Mouse (Mus musculus): ENCODE results near the gene F8.

F8 gene

DNA sequence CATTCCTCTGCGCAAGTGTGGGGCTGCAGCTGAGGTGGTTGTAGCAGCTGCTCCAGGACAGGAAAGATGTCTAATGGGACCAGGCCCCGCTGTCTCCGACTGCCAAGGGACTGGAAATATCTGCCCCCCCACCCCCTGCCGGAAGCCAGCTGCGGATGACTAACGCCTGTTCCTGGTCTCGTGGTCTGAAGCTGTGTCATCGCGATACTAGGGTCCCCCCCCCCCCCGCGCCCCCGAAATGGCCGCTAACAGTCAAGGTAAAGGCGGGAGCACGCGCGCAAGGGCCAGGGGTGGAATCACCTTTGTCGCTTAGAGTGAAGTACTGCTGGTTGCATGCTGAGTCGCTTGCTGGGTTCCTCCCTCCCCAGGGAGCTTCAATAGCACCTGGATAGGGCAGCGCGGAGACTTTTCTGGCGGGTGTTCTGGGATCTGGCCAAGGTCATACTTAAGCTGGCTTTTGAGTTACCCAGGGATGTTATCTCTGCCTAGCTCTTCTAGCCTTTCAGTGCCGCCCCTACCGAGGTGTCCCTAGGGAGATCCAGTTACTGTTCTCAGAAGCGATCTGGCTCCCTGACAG, at the start of gene F8, which contains the start of gene Fundc2:
Gene F8, minus strand, starts transcription at position 421 of the 577 bp plus-strand sequence.
Gene Fundc2, plus strand, starts transcription at position 205 of the 577 bp plus-strand sequence.
- Histone ChIP-seq H3K9me3 (ENCODE audit: low read length) (no peaks in the 10 kb centered on the region), H3K27me3 (ENCODE audit: insufficient read depth, low read length) (no peaks in the 10 kb centered on the region), H3K4me3 (replicated peaks; ENCODE audit: low read length) (peak within 1 kb of the TSS; percentile 80), H3K4me1 (replicated peaks; ENCODE audit: low read depth, low read length) (no peaks in the 10 kb centered on the region), H3K36me3 (ENCODE audit: insufficient read depth, low read length) (0 out of 2 replicates have a peak, but pooled peaks cover 5% of the 10 kb centered on the region)
- TF ChIP-seq NANOG (IDR thresholded peaks at IDR 0.05; ENCODE audit: borderline replicate concordance, low read length) (no peak), CTCF (conservative IDR thresholded peaks at IDR 0.05; ENCODE audit: low read length) (no peak), POU5F1 (IDR thresholded peaks at IDR 0.05; ENCODE audit: borderline replicate concordance, low read length) (no peak)

DNA sequence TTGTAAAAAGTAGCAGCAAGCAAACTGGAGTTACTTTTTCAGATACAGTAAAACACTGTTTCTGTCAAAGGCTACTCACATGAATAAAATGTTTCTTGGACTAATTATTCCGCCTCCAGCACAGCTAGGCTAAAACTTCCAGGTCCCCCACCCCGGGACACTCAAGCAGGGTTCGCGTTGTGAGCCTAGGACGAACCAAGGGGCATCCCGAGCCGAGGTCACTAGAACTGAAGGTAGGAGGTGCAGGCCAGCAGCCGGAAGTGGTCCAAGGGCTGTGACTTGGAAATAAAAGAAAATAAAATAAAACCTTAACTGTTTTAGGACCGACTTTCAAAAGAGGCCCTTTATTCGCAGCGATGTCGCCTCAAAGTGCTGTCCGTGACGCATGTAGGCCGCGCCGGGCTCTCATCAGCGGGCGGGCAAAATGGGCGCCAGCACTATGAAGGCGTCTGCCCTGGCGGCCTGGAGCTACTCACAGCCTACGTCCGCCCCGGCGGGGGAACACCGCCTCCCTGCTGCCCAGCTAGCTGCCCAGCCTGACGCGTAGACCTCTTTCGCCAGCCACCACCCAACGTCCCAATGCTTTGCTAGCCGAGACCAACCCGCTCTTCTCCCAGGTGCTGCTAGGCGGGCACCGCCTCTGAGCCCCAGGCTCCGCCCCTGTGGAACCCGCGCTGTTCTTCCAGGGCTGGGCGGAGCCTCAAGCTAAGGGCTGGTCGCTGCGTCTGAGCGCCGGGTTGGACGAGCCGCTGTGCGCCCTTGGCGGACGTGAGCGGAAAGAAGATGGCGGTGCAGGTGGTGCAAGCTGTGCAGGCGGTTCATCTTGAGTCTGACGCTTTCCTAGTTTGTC, 33.7 kb upstream of the F8 start, which contains the start of the genes Cmc4, Mtcp1 and Brcc3:
Gene Cmc4, minus strand, starts transcription at position 649 of the 850 bp plus-strand sequence.
Gene Mtcp1, minus strand, starts transcription at position 653 of the 850 bp plus-strand sequence.
Gene Brcc3, plus strand, starts transcription at position 693 of the 850 bp plus-strand sequence.
- no peaks in the 10 kb centered on the region for H3K9me3 ChIP-seq (ENCODE audit: low read length)
- H3K36me3 ChIP-seq (ENCODE audit: insufficient read depth, low read length) = peaks cover 3% of the 10 kb centered on the region; the same call in 1 of the 2 replicates
- TF ChIP-seq NANOG (IDR thresholded peaks at IDR 0.05; ENCODE audit: borderline replicate concordance, low read length) (no peak), POU5F1 (IDR thresholded peaks at IDR 0.05; ENCODE audit: borderline replicate concordance, low read length) (no peak)
- H3K4me3 ChIP-seq (replicated peaks; ENCODE audit: low read length) = peak within 1 kb of the TSS; percentile 82
- 0 out of 2 replicates have a peak, but pooled peaks cover 3% of the 10 kb centered on the region for H3K4me1 ChIP-seq (replicated peaks; ENCODE audit: low read depth, low read length)
- no peaks in the 10 kb centered on the region for H3K27me3 ChIP-seq (ENCODE audit: insufficient read depth, low read length)

DNA sequence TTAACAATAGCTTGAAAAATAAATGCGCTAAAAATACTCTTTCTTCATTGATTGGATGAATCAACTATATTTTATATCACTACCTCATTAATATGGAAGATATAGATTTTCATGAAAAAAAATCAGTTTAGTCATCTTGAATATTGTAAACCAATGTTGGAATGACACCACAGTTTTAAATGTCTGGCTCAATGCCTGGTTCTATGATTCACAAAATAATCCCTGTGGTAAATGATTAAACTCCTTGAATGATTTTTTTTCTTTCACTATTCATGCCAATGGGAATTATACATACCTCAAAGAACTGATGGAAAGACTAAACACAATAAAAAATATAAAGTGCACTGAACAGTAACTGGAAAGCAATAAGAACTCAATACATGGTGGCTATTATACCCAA, 27.3 kb upstream of the F8 start:
- H3K4me3 ChIP-seq (replicated peaks; ENCODE audit: low read length) = no peak overlapping the region
- H3K9me3 ChIP-seq (ENCODE audit: low read length) = no peaks in the 10 kb centered on the region
- TF ChIP-seq CTCF (conservative IDR thresholded peaks at IDR 0.05; ENCODE audit: low read length) (no peak), NANOG (IDR thresholded peaks at IDR 0.05; ENCODE audit: borderline replicate concordance, low read length) (no peak), POU5F1 (IDR thresholded peaks at IDR 0.05; ENCODE audit: borderline replicate concordance, low read length) (no peak)
- H3K27me3 ChIP-seq (ENCODE audit: insufficient read depth, low read length) = no peaks in the 10 kb centered on the region
- no peaks in the 10 kb centered on the region for H3K4me1 ChIP-seq (replicated peaks; ENCODE audit: low read depth, low read length)
- H3K36me3 ChIP-seq (ENCODE audit: insufficient read depth, low read length) = no peaks in the 10 kb centered on the region

DNA sequence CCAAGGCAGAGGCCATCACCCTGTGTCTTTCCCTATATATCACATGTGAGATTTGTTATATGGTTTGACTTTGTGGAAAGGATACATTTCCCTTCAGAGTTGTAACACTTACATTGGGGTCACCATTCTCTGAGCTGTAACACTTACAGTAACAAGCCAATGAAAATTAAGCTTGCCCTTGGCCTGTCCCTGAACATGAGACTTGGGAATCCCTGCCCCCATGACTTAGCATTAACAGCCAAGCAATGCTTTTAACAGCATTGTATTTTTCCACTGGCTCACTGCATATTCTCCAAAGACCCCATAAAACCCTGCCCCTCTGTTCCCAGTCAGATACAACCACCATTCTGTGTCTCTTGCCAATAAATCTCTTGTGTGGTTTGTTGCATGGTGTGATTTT, 20.9 kb upstream of the F8 start:
- Histone ChIP-seq H3K4me3 (replicated peaks; ENCODE audit: low read length) (no peak overlapping the region), H3K27me3 (ENCODE audit: insufficient read depth, low read length) (no peaks in the 10 kb centered on the region), H3K4me1 (replicated peaks; ENCODE audit: low read depth, low read length) (no peaks in the 10 kb centered on the region), H3K36me3 (ENCODE audit: insufficient read depth, low read length) (no peaks in the 10 kb centered on the region; the same call in 1 of the 2 replicates), H3K9me3 (ENCODE audit: low read length) (no peaks in the 10 kb centered on the region)
- no peak for TF ChIP-seq POU5F1 (IDR thresholded peaks at IDR 0.05; ENCODE audit: borderline replicate concordance, low read length)
- TF ChIP-seq NANOG (IDR thresholded peaks at IDR 0.05; ENCODE audit: borderline replicate concordance, low read length) = no peak
- no peak for TF ChIP-seq CTCF (conservative IDR thresholded peaks at IDR 0.05; ENCODE audit: low read length)

DNA sequence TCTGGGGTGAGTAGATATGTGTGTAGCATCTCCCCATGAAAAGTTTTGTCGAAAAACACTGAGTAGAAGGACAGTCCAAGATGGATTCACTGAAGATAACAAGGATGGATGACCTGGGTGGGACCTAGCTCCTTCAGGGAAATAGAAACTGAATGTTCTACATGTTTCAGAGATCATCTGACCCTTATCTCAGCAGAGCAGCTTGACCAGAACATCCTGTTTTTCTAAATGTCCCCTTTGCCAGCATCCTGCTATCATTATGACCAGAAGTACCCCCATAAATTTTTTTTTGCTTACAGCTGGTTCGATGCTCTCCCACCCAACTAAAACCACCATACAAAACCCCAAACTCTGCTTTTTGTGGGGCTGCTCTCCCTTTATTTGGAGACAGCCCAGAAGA, 20.3 kb upstream of the F8 start:
- no peaks in the 10 kb centered on the region for H3K27me3 ChIP-seq (ENCODE audit: insufficient read depth, low read length)
- no peak overlapping the region for H3K4me3 ChIP-seq (replicated peaks; ENCODE audit: low read length)
- TF ChIP-seq CTCF (conservative IDR thresholded peaks at IDR 0.05; ENCODE audit: low read length) = no peak
- TF ChIP-seq NANOG (IDR thresholded peaks at IDR 0.05; ENCODE audit: borderline replicate concordance, low read length) = no peak
- no peak for TF ChIP-seq POU5F1 (IDR thresholded peaks at IDR 0.05; ENCODE audit: borderline replicate concordance, low read length)
- no peaks in the 10 kb centered on the region; the same call in 1 of the 2 replicates for H3K36me3 ChIP-seq (ENCODE audit: insufficient read depth, low read length)
- H3K4me1 ChIP-seq (replicated peaks; ENCODE audit: low read depth, low read length) = no peaks in the 10 kb centered on the region
- no peaks in the 10 kb centered on the region for H3K9me3 ChIP-seq (ENCODE audit: low read length)

DNA sequence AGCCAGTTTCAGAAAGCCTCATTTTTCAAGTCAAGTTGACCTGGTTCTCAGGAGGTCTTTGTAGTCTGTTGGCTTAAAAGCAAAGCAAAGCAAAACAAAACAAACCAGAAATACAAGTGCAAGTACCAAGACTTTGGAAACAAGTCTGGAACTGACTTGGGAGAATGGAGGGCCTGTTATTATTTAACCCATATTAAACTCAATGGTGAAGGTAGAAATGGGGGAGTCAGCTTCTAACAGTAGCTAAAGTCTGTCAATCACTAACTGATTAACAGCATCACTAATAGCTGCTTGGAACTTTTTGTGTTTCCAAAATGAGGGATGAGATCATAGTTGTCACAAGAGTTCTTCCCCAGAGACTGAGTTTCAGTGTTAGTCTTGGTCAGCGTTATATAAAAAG, 17.1 kb upstream of the F8 start:
- H3K36me3 ChIP-seq (ENCODE audit: insufficient read depth, low read length) = no peaks in the 10 kb centered on the region; the same call in 1 of the 2 replicates
- H3K4me3 ChIP-seq (replicated peaks; ENCODE audit: low read length) = no peak overlapping the region
- H3K9me3 ChIP-seq (ENCODE audit: low read length) = no peaks in the 10 kb centered on the region
- no peaks in the 10 kb centered on the region for H3K27me3 ChIP-seq (ENCODE audit: insufficient read depth, low read length)
- TF ChIP-seq CTCF (conservative IDR thresholded peaks at IDR 0.05; ENCODE audit: low read length) (no peak), NANOG (IDR thresholded peaks at IDR 0.05; ENCODE audit: borderline replicate concordance, low read length) (no peak), POU5F1 (IDR thresholded peaks at IDR 0.05; ENCODE audit: borderline replicate concordance, low read length) (no peak)
- no peaks in the 10 kb centered on the region for H3K4me1 ChIP-seq (replicated peaks; ENCODE audit: low read depth, low read length)

DNA sequence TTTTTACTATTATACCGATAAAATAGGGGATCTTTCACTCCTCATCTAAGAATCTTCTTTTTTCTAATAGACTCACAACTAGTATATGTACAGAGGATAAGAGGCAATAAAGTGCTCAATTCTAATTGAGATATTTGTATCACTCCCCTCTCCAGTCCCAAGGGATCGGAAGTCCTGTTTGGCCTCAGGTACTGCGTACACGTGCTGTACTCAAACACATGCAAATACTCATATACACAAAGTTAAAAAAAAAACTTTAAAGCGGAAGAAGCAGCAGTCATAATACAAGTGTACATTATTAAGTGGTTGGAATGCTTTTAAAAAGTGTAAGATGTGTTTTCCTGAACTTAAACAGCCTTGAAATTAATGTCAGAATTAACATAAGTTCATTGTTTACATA, 716 bp downstream of the F8 start:
- no peaks in the 10 kb centered on the region for H3K4me1 ChIP-seq (replicated peaks; ENCODE audit: low read depth, low read length)
- H3K36me3 ChIP-seq (ENCODE audit: insufficient read depth, low read length) = no peaks in the 10 kb centered on the region
- TF ChIP-seq CTCF (conservative IDR thresholded peaks at IDR 0.05; ENCODE audit: low read length) = no peak
- no peak for TF ChIP-seq NANOG (IDR thresholded peaks at IDR 0.05; ENCODE audit: borderline replicate concordance, low read length)
- TF ChIP-seq POU5F1 (IDR thresholded peaks at IDR 0.05; ENCODE audit: borderline replicate concordance, low read length) = no peak
- H3K4me3 ChIP-seq (replicated peaks; ENCODE audit: low read length) = peak overlapping the region; percentile 80
- H3K27me3 ChIP-seq (ENCODE audit: insufficient read depth, low read length) = no peaks in the 10 kb centered on the region
- no peaks in the 10 kb centered on the region for H3K9me3 ChIP-seq (ENCODE audit: low read length)

DNA sequence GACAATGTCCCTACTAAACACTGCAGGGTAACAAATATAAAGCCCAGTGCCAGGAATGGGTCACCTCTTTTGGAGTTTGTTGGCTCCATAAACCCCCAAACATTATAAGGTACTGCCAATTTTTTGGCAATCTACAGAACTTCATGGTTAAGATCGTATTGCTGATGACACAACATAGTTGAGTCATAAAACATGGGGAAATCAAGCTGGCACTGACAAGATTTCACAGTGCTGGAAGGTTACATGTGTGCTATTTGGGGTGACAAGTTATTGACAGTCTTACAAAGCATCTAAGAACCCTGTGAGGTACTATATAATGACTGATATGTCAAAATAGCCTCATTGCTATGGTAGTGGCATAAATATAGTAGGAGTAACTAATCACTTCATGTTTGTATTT, 1.2 kb downstream of the F8 start:
- Histone ChIP-seq H3K4me1 (replicated peaks; ENCODE audit: low read depth, low read length) (no peaks in the 10 kb centered on the region), H3K9me3 (ENCODE audit: low read length) (no peaks in the 10 kb centered on the region), H3K4me3 (replicated peaks; ENCODE audit: low read length) (peak overlapping the region; percentile 80; the same call in 1 of the 2 replicates), H3K27me3 (ENCODE audit: insufficient read depth, low read length) (no peaks in the 10 kb centered on the region), H3K36me3 (ENCODE audit: insufficient read depth, low read length) (no peaks in the 10 kb centered on the region)
- TF ChIP-seq NANOG (IDR thresholded peaks at IDR 0.05; ENCODE audit: borderline replicate concordance, low read length) (no peak), CTCF (conservative IDR thresholded peaks at IDR 0.05; ENCODE audit: low read length) (no peak), POU5F1 (IDR thresholded peaks at IDR 0.05; ENCODE audit: borderline replicate concordance, low read length) (no peak)

Data from E14TG2a.4 (cell line).